Mouse (Mus musculus) testis, postnatal 14 days (tissue): ENCODE results near the gene Nrip1.
A peak's percentile ranks its signal among the peaks of the same experiment; 100 is the strongest.

Source experiments
- DNase-seq: peaks from one replicate; pipeline ENCODE4 v3.0.0; 2021; ENCODE audit warnings: low spot score

Gene Nrip1

GRCm38 (mm10) chr16:76283796-76284195 is 89.8 kb downstream of the Nrip1 start:
- DNase-seq = no peak

GRCm38 (mm10) chr16:76281850-76282249 is 91.8 kb downstream of the Nrip1 start:
- DNase-seq = no peak

DNA sequence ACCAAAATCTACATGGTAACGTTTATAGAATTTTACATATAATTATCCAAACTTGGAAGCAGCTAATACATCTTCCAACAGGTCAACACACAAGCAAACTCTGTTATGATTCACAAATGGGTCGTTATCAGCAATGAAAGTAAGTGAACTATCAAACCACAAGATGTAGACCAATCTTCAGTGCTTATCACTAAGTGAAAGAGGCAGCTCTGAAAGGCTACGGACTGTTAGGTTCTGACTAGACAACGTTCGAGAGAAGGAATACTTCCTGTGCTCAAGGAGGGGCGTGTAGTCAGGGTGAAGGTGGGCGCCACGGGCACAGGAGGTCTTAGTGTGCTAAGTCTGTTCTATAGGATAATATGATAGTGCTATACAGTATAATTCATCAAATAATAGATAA is 93.3 kb downstream of the Nrip1 start:
- no peak for DNase-seq

- no peak for DNase-seq
These were observed 97.4 kb downstream of the Nrip1 start for GRCm38 (mm10) chr16:76276271-76276670.

DNA sequence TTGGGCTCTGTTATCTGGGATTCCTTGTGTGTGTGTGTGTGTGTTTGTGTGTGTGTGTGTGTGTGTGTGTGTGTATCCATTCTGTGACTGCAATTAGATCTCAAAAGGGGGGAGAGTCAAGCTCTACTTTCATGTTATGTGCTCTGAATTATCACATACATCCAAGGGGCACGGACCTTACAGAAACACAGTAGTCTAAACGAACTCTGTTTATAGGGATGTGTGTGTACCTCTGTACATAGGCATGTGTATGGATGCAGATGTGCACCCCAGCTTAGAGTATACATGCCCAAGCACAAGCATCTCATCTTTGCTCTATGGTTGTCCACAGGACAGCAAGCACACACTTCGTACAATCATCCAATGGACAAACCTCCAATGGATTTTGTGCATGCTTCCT is 98.0 kb downstream of the Nrip1 start:
- no peak for DNase-seq

- DNase-seq = no peak
These were observed 98.5 kb downstream of the Nrip1 start for GRCm38 (mm10) chr16:76275166-76275565.

GRCm38 (mm10) chr16:76266635-76267268 is 106.9 kb downstream of the Nrip1 start:
- DNase-seq = no peak

GRCm38 (mm10) chr16:76265874-76266273 is 107.8 kb downstream of the Nrip1 start:
- DNase-seq = no peak

- no peak for DNase-seq
These were observed 108.3 kb downstream of the Nrip1 start for GRCm38 (mm10) chr16:76265301-76265700.

DNA sequence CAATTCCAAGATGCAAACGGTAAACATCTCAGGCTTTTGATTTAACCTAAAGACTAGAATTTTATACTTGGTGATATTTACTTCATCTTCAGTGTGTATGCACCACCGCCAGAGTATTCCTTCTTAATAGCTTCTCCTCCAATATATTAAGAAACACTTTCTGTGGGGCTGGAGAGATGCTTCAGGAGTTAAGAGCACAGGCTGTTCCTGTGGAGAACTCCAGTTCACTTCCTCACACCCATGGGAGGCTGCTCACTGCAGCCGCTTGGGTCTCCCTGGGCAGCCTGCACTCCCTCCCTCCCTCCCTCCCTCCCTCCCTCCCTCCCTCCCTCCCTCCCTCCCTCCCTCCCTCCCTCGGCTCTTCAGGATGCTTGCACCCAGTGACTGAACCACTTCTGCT is 110.2 kb downstream of the Nrip1 start:
- no peak for DNase-seq

GRCm38 (mm10) chr16:76260296-76260695 is 113.3 kb downstream of the Nrip1 start:
- DNase-seq = no peak

DNA sequence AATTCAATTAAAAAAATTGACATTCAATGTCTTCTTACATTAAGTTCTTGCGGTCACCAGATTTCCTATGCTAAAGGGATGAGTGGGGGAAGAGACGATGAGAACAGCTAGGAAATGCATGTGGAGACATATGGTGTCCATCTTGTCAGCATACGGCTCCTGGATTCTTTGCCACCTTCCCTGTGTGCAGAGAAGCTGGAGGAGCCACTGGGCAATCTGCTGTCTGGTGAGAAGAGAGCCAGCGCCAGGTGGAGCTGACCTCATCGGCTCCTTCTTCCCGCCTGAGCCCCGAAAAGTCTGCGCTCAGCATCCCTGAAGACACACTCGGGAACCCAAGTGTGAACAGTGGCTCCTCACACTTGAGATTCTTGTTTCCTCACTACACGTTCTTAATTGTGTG is 121.8 kb downstream of the Nrip1 start:
- no peak for DNase-seq

GRCm38 (mm10) chr16:76249345-76250091 is 124.1 kb downstream of the Nrip1 start:
- DNase-seq = no peak

GRCm38 (mm10) chr16:76242850-76243249 is 130.8 kb downstream of the Nrip1 start:
- peak; percentile 12 for DNase-seq

- DNase-seq = no peak
These were observed 132.4 kb downstream of the Nrip1 start for GRCm38 (mm10) chr16:76241266-76241665.

DNA sequence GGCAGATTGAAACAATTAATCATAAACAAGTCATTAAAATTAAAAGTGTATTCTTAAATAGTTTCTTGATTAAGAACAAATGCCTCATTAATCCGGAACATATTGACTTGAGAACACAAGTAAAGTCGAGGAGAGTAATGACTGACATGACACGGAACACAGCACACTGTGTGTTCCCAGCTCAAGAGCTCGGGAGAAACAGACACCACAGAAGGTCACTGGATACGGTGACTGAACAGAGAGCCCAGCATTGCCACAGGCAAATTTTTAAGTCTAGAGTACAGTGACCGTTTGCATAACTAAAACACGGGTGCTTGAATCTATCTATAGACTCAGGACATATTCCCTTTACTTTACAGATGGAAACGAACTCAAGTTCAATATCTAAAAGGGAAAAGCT is 134.3 kb downstream of the Nrip1 start:
- DNase-seq = no peak

- DNase-seq = no peak
These were observed 134.8 kb downstream of the Nrip1 start for GRCm38 (mm10) chr16:76238784-76239183.
